Mouse (Mus musculus) embryonic fibroblast, embryonic 13.5 days (primary cell): Measurements from ENCODE around the gene Gzma.

Experiments
- CTCF ChIP-seq: IDR thresholded peaks from 2 replicates; pipeline ENCODE4 v1.5.1; 2011; ENCODE audit warnings: mild to moderate bottlenecking, control low read depth, low read length, moderate library complexity, borderline replicate concordance; ENCODE audit not compliant: insufficient read depth
- POLR2A ChIP-seq: IDR thresholded peaks from 2 replicates; pipeline ENCODE4 v1.6.1; 2011; ENCODE audit warnings: low read depth, mild to moderate bottlenecking, control low read depth, low read length, moderate library complexity

DNA sequence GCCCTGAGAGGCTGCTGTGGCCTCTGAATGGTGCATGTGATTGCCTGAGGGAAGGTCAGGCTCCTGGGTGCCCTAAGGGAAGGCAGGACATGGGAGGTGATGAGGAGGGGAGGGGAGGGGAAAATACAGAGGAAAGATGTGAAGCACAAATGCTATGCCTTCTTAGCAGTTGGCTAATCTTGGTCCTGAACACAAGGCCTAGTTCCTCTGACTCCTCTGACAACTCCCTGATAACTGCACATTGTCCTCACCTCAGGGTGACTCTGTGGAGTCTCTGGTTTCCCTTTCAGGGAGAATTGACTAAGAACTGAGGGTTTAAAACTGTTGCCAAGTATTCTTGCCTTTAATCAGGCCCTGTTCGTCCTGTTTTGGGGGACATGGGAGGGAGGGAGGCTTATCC lies 6.2 kb downstream of the Gzma start:
- TF ChIP-seq POLR2A (no peak), CTCF (no peak)
